Mouse (Mus musculus): ENCODE measurements around the gene Gm5797. TPM values are rescaled to one million over a fixed set of nuclear protein-coding genes. Genes with fewer than 3 reads are reported as not detected.
"Not testable (repeated sequence)": the region's sequence is repeated elsewhere in the genome, so short reads cannot be mapped to it uniquely, and the experiment has no call there.

The Gm5797 gene
- polyA plus RNA-seq (2012; rRNA removed) = 7.4 and 8.1 TPM in 2 replicates

GRCm38 (mm10) chr14:7332295-7332694 lies at the start of gene Gm5797:
Gene Gm5797 (minus strand): TSS chr14:7332395.
- not testable (repeated sequence) for H3K36me3 ChIP-seq (ENCODE audit: control insufficient read depth, insufficient read depth, low read length); H3K4me1 ChIP-seq (ENCODE audit: control insufficient read depth, insufficient read depth, low read length); H3K27ac ChIP-seq (ENCODE audit: control insufficient read depth, insufficient read depth, low read depth, low read length); H3K4me3 ChIP-seq (ENCODE audit: control insufficient read depth, low read depth, low read length); H3K27me3 ChIP-seq (ENCODE audit: control insufficient read depth, insufficient read depth, low read length)

DNA sequence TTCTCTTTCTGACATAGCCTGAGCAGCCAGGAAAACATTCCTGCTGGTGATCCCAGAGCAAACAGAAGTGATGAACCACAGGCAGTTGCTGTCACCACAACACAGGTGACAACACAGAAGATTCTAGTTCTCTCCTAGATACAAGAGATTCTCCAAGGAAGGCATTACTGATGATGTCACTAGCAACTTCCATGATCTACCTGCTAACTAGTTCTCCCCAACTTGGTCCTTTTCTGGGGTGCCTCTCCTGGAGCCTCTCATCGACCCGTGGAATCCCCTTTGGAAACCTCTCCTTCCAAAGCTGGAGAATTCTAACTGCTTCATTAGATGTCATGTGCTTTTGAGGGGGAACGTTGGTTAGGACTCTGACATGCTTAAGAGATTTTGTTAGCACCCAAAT lies 32.8 kb upstream of the Gm5797 start, which contains the start of gene Gm8374:
TSS of gene Gm8374 (minus strand) at position 101 of the 400 bp plus-strand sequence.
- H3K36me3 ChIP-seq (ENCODE audit: control insufficient read depth, insufficient read depth, low read length); H3K27me3 ChIP-seq (ENCODE audit: control insufficient read depth, insufficient read depth, low read length); H3K4me1 ChIP-seq (ENCODE audit: control insufficient read depth, insufficient read depth, low read length); H3K4me3 ChIP-seq (ENCODE audit: control insufficient read depth, low read depth, low read length); H3K27ac ChIP-seq (ENCODE audit: control insufficient read depth, insufficient read depth, low read depth, low read length): not testable (repeated sequence)

GRCm38 (mm10) chr14:7315093-7315492 lies 17.1 kb downstream of the Gm5797 start:
- H3K36me3 ChIP-seq (ENCODE audit: control insufficient read depth, insufficient read depth, low read length); H3K27me3 ChIP-seq (ENCODE audit: control insufficient read depth, insufficient read depth, low read length); H3K27ac ChIP-seq (ENCODE audit: control insufficient read depth, insufficient read depth, low read depth, low read length); H3K4me3 ChIP-seq (ENCODE audit: control insufficient read depth, low read depth, low read length); H3K4me1 ChIP-seq (ENCODE audit: control insufficient read depth, insufficient read depth, low read length): not testable (repeated sequence)

GRCm38 (mm10) chr14:7314661-7315060 lies 17.5 kb downstream of the Gm5797 start, which contains the start of gene Gm3739:
Gene Gm3739 (minus strand): TSS chr14:7315049.
- not testable (repeated sequence) for H3K4me1 ChIP-seq (ENCODE audit: control insufficient read depth, insufficient read depth, low read length); H3K36me3 ChIP-seq (ENCODE audit: control insufficient read depth, insufficient read depth, low read length); H3K4me3 ChIP-seq (ENCODE audit: control insufficient read depth, low read depth, low read length); H3K27ac ChIP-seq (ENCODE audit: control insufficient read depth, insufficient read depth, low read depth, low read length); H3K27me3 ChIP-seq (ENCODE audit: control insufficient read depth, insufficient read depth, low read length)

Other genes starting within 250 kb of the Gm5797 start
- gene Gm3696, start 231.8 kb downstream of the Gm5797 start, polyA plus RNA-seq (2012; rRNA removed) = 0.83 and 0.94 TPM in 2 replicates
- gene Gm6676, start 207.0 kb downstream of the Gm5797 start, polyA plus RNA-seq (2012; rRNA removed) = 0.70 and 0.93 TPM in 2 replicates
- gene Gm3512, start 157.9 kb downstream of the Gm5797 start, polyA plus RNA-seq (2012; rRNA removed) = 0.67 and 1.3 TPM in 2 replicates
- gene Gm16434, start 137.9 kb downstream of the Gm5797 start, polyA plus RNA-seq (2012; rRNA removed) = 0.70 and 0.93 TPM in 2 replicates
- gene Gm3727, start 67.7 kb downstream of the Gm5797 start, polyA plus RNA-seq (2012; rRNA removed) = 1.6 TPM in 1 of 2 replicates, not detected in the other
- 1.8 and 2.4 TPM in 2 replicates for gene Gm3739, start 17.3 kb downstream of the Gm5797 start, polyA plus RNA-seq (2012; rRNA removed)
- gene Gm8374, start 32.7 kb upstream of the Gm5797 start, polyA plus RNA-seq (2012; rRNA removed) = 0.97 and 1.6 TPM in 2 replicates
- gene Gm3755, start 118.5 kb upstream of the Gm5797 start, polyA plus RNA-seq (2012; rRNA removed) = 0.33 and 0.71 TPM in 2 replicates
- gene Gm3752, start 151.4 kb upstream of the Gm5797 start, polyA plus RNA-seq (2012; rRNA removed) = 0.55 and 1.7 TPM in 2 replicates
- gene Gm3558, start 236.2 kb upstream of the Gm5797 start, polyA plus RNA-seq (2012; rRNA removed) = 1.0 and 1.8 TPM in 2 replicates

All from testis, adult 2 months (tissue).